Mouse (Mus musculus) forebrain, postnatal 0 days (tissue): ENCODE measurements at regions not wholly inside any gene's neighbourhood (a gene's known extent, or its start where the extent isn't known, plus 50 kb on each side); places are given as distances from the start of the nearest gene placed in this dataset.

Experiments
- ATAC-seq: fragments of 200-750 bp; cut with Nextera tagmentation; 2 replicates; pipeline ENCODE4 v1.8.0; 2017; ENCODE audit warnings: mild to moderate bottlenecking, moderate library complexity
- DNase-seq: peaks from one replicate; pipeline ENCODE4 v3.0.0-alpha.2; 2015
- H3K27ac ChIP-seq: fragments of 300-500 bp; sonication (generic); 2 replicates; pipeline ENCODE4 v1.5.1; 2014; ENCODE audit warnings: low read depth, mild to moderate bottlenecking, antibody characterized with exemption, low read length, moderate library complexity, mixed read lengths
- H3K27me3 ChIP-seq: fragments of 300-500 bp; sonication (generic); 2 replicates; pipeline ENCODE4 v1.6.1; 2014; ENCODE audit warnings: mild to moderate bottlenecking, low read length, mixed read lengths; ENCODE audit not compliant: insufficient read depth
- H3K36me3 ChIP-seq: fragments of 300-500 bp; sonication (generic); 2 replicates; pipeline ENCODE4 v1.6.1; 2014; ENCODE audit warnings: mild to moderate bottlenecking, moderate library complexity; ENCODE audit not compliant: insufficient read depth
- H3K4me1 ChIP-seq: fragments of 300-500 bp; sonication (generic); 2 replicates; pipeline ENCODE4 v1.6.1; 2014; ENCODE audit warnings: antibody characterized with exemption; ENCODE audit not compliant: insufficient read depth
- H3K4me2 ChIP-seq: fragments of 300-500 bp; sonication (generic); 2 replicates; pipeline ENCODE4 v1.6.1; 2014; ENCODE audit warnings: low read depth, mild to moderate bottlenecking, moderate library complexity
- H3K4me3 ChIP-seq: fragments of 300-500 bp; sonication (generic); 2 replicates; pipeline ENCODE4 v1.5.1; 2014; ENCODE audit warnings: low read depth, low read length, mixed read lengths
- H3K9ac ChIP-seq: fragments of 300-500 bp; sonication (generic); 2 replicates; pipeline ENCODE4 v1.6.1; 2014; ENCODE audit warnings: mild to moderate bottlenecking
- H3K9me3 ChIP-seq: fragments of 300-500 bp; sonication (generic); 2 replicates; pipeline ENCODE4 v1.6.1; 2016; ENCODE audit warnings: low read length
- CTCF ChIP-seq: sonication (generic); IDR thresholded peaks from 2 replicates; pipeline ENCODE4 v1.5.1; 2016; ENCODE audit warnings: antibody characterized with exemption, control low read depth, low read depth
- WGBS: fragments of 180-500 bp; shearing (Covaris S2); extraction: QIAGEN DNeasy Blood & Tissue Kit; methylation state at CpG from one replicate; pipeline ENCODE4 v1.1.7; 2014; 5-methylcytosine and 5-hydroxymethylcytosine counted together

GRCm38 (mm10) chr13:103589646-103590045 is 184.8 kb downstream of the Srek1 start:
- Histone ChIP-seq H3K36me3 (no peaks in the 10 kb centered on the region), H3K27me3 (no peaks in the 10 kb centered on the region), H3K4me3 (no peak overlapping the region), H3K9ac (no peak overlapping the region), H3K27ac (no peak overlapping the region), H3K4me1 (no peaks in the 10 kb centered on the region), H3K9me3 (no peaks in the 10 kb centered on the region), H3K4me2 (no peak overlapping the region)
- no peak for ATAC-seq
- DNase-seq: no peak
- no peak for TF ChIP-seq CTCF
- 88% methylated on average over 5 of the region's 5 CpGs for WGBS

- Histone ChIP-seq H3K36me3 (no peaks in the 10 kb centered on the region), H3K4me2 (no peak overlapping the region), H3K9ac (no peak overlapping the region), H3K4me1 (no peaks in the 10 kb centered on the region), H3K27me3 (no peaks in the 10 kb centered on the region), H3K4me3 (no peak overlapping the region), H3K9me3 (no peaks in the 10 kb centered on the region), H3K27ac (no peak overlapping the region)
- WGBS: 62% methylated on average over 4 of the region's 4 CpGs
- TF ChIP-seq CTCF: no peak
- DNase-seq (no peak), ATAC-seq (no peak)
Observed at GRCm38 (mm10) chr13:103576856-103577255, 197.6 kb downstream of the Srek1 start.

GRCm38 (mm10) chr13:103564715-103565114 is 209.7 kb downstream of the Srek1 start:
- H3K4me3 ChIP-seq: no peak overlapping the region
- ATAC-seq (no peak), DNase-seq (no peak)
- no peaks in the 10 kb centered on the region for H3K27me3 ChIP-seq
- H3K4me1 ChIP-seq: no peaks in the 10 kb centered on the region
- no peak overlapping the region for H3K27ac ChIP-seq
- H3K4me2 ChIP-seq: no peak overlapping the region
- 70% methylated on average over 8 of the region's 8 CpGs for WGBS
- no peak overlapping the region for H3K9ac ChIP-seq
- no peaks in the 10 kb centered on the region for H3K36me3 ChIP-seq
- TF ChIP-seq CTCF: no peak
- H3K9me3 ChIP-seq: no peaks in the 10 kb centered on the region

GRCm38 (mm10) chr13:103561795-103562705 is 212.4 kb downstream of the Srek1 start:
- no peak overlapping the region for H3K4me2 ChIP-seq
- no peak overlapping the region for H3K4me3 ChIP-seq
- no peaks in the 10 kb centered on the region for H3K4me1 ChIP-seq
- H3K9ac ChIP-seq: no peak overlapping the region
- H3K27ac ChIP-seq: no peak overlapping the region
- TF ChIP-seq CTCF: no peak
- H3K27me3 ChIP-seq: no peaks in the 10 kb centered on the region
- no peak for DNase-seq
- no peak for ATAC-seq
- WGBS: 53% methylated on average over 26 of the region's 26 CpGs
- H3K36me3 ChIP-seq: no peaks in the 10 kb centered on the region
- H3K9me3 ChIP-seq: no peaks in the 10 kb centered on the region

- Histone ChIP-seq H3K9ac (no peak overlapping the region), H3K27me3 (no peaks in the 10 kb centered on the region), H3K36me3 (no peaks in the 10 kb centered on the region), H3K4me2 (no peak overlapping the region), H3K4me1 (no peaks in the 10 kb centered on the region), H3K9me3 (no peaks in the 10 kb centered on the region), H3K27ac (no peak overlapping the region), H3K4me3 (no peak overlapping the region)
- WGBS: 78% methylated on average over 3 of the region's 3 CpGs
- DNase-seq (no peak), ATAC-seq (no peak)
- no peak for TF ChIP-seq CTCF
Observed at GRCm38 (mm10) chr13:103558915-103559314, 215.5 kb downstream of the Srek1 start.

GRCm38 (mm10) chr13:103539577-103539976 is 205.3 kb upstream of the Mast4 start:
- H3K36me3 ChIP-seq: no peaks in the 10 kb centered on the region
- H3K27me3 ChIP-seq: no peaks in the 10 kb centered on the region
- DNase-seq: no peak
- no peak overlapping the region for H3K4me3 ChIP-seq
- WGBS: 84% methylated on average over 10 of the region's 10 CpGs
- ATAC-seq: no peak
- H3K4me1 ChIP-seq: no peaks in the 10 kb centered on the region
- no peak for TF ChIP-seq CTCF
- H3K9ac ChIP-seq: no peak overlapping the region
- no peaks in the 10 kb centered on the region for H3K9me3 ChIP-seq
- no peak overlapping the region for H3K4me2 ChIP-seq
- no peak overlapping the region for H3K27ac ChIP-seq

- Histone ChIP-seq H3K4me3 (no peak overlapping the region), H3K27me3 (no peaks in the 10 kb centered on the region), H3K27ac (no peak overlapping the region), H3K9me3 (no peaks in the 10 kb centered on the region), H3K9ac (no peak overlapping the region), H3K4me2 (no peak overlapping the region), H3K36me3 (no peaks in the 10 kb centered on the region), H3K4me1 (no peaks in the 10 kb centered on the region)
- WGBS: 86% methylated on average over 1 of the region's 1 CpGs
- ATAC-seq: no peak
- no peak for TF ChIP-seq CTCF
- no peak for DNase-seq
Observed at GRCm38 (mm10) chr13:103513825-103514224, 179.5 kb upstream of the Mast4 start.
